In the genomic region with DNA sequence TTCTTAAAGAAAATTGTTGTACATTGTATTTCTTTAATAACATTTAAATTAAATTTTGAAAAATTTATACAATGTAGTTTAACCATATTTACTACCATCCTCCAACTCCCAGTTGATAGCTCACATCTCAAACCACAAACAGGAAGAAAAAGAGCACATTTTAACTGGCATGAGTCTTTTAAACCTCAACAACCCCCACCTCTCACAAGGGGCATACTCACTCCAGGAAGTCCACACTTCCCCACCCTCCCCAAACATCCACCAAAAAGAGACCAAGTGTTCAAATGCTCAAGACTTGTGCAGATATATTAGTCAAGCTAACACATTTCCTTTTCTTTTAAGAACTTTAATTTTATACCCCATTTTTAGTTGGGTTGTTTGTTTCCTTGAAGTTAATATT, we compare ENCODE assay signal across 36 mouse cellular contexts. TPM values are rescaled to one million over a fixed set of nuclear protein-coding genes. Genes with fewer than 3 reads are reported as not detected.
"Had no signal": no experiment of that assay in that cellular context is flagged by ENCODE, and none has a peak within 500 bp of the region (broad histone marks: within the 10 kb centered on the region; RNA-seq: fewer than 3 reads in every experiment).

No protein-coding gene starts in this region.

- ATAC-seq: forebrain, embryonic 13.5 days; forebrain, embryonic 14.5 days; forebrain, embryonic 15.5 days; forebrain, embryonic 16.5 days; forebrain, postnatal 0 days had no signal

- H3K27me3 ChIP-seq: embryonic facial prominence, embryonic 12.5 days; embryonic facial prominence, embryonic 13.5 days; embryonic facial prominence, embryonic 15.5 days; forebrain, embryonic 12.5 days; forebrain, embryonic 13.5 days; forebrain, embryonic 15.5 days had no signal

- H3K9me3 ChIP-seq: embryonic facial prominence, embryonic 10.5 days; embryonic facial prominence, embryonic 12.5 days; embryonic facial prominence, embryonic 13.5 days; embryonic facial prominence, embryonic 15.5 days; forebrain, embryonic 10.5 days; forebrain, embryonic 12.5 days; forebrain, embryonic 13.5 days; forebrain, embryonic 15.5 days had no signal

- H3K27ac ChIP-seq: embryonic facial prominence, embryonic 10.5 days; embryonic facial prominence, embryonic 12.5 days; embryonic facial prominence, embryonic 13.5 days; embryonic facial prominence, embryonic 15.5 days; forebrain, embryonic 10.5 days; forebrain, embryonic 12.5 days; forebrain, embryonic 13.5 days; forebrain, embryonic 15.5 days; gastrocnemius, adult 2 months; heart, adult 2 months had no signal

- H3K9ac ChIP-seq: embryonic facial prominence, embryonic 12.5 days; embryonic facial prominence, embryonic 13.5 days; embryonic facial prominence, embryonic 15.5 days; forebrain, embryonic 12.5 days; forebrain, embryonic 13.5 days; forebrain, embryonic 15.5 days; forebrain, postnatal 0 days had no signal

- DNase-seq: cerebellum, adult 2 months; cerebellum, adult 8-10 months; cerebellum, adult 9-10 months; cerebellum, adult 9-11 months; cerebellum, postnatal 10 days; cerebellum, postnatal 25 days; cerebellum, postnatal 36 days; embryo, embryonic 11 days; forebrain, postnatal 0 days; gastrocnemius, adult 2 months; gastrocnemius, postnatal 10 days; gastrocnemius, postnatal 14 days; gastrocnemius, postnatal 25 days; gastrocnemius, postnatal 36 days; heart, adult 11 months; heart, adult 18-20 months; heart, adult 2 months had no signal

- H3K4me3 ChIP-seq: embryonic facial prominence, embryonic 10.5 days; embryonic facial prominence, embryonic 12.5 days; embryonic facial prominence, embryonic 13.5 days; embryonic facial prominence, embryonic 15.5 days; erythroblast, embryonic 14.5 days; forebrain, embryonic 10.5 days; forebrain, embryonic 12.5 days; forebrain, embryonic 13.5 days; forebrain, embryonic 15.5 days; gastrocnemius, adult 2 months; heart, adult 2 months had no signal

- H3K4me1 ChIP-seq: embryonic facial prominence, embryonic 10.5 days; embryonic facial prominence, embryonic 12.5 days; embryonic facial prominence, embryonic 13.5 days; embryonic facial prominence, embryonic 15.5 days; forebrain, embryonic 10.5 days; forebrain, embryonic 12.5 days; forebrain, embryonic 13.5 days; forebrain, embryonic 15.5 days had no signal

- H3K4me2 ChIP-seq: embryonic facial prominence, embryonic 12.5 days; embryonic facial prominence, embryonic 13.5 days; embryonic facial prominence, embryonic 15.5 days; forebrain, embryonic 12.5 days; forebrain, embryonic 13.5 days; forebrain, embryonic 15.5 days had no signal

- H3K36me3 ChIP-seq: embryonic facial prominence, embryonic 10.5 days; embryonic facial prominence, embryonic 12.5 days; embryonic facial prominence, embryonic 13.5 days; embryonic facial prominence, embryonic 15.5 days; forebrain, embryonic 10.5 days; forebrain, embryonic 12.5 days; forebrain, embryonic 15.5 days had no signal

RNA-seq across cellular contexts. Expression of gene Npsr1, which starts 38.6 kb away (rescaled TPM):
- total RNA-seq: gastrocnemius, adult 18-20 months; gastrocnemius, adult 2 months; gastrocnemius, adult 8-10 months; gastrocnemius, postnatal 10 days; gastrocnemius, postnatal 14 days; gastrocnemius, postnatal 25 days; gastrocnemius, postnatal 36 days; gastrocnemius, postnatal 4 days; granulocyte monocyte progenitor cell, adult 5-6 weeks; heart, adult 18-20 months; heart, adult 2 months; heart, adult 8-10 months had no signal
- polyA plus RNA-seq: embryonic facial prominence, embryonic 10.5 days; embryonic facial prominence, embryonic 11.5 days; embryonic facial prominence, embryonic 12.5 days; embryonic facial prominence, embryonic 13.5 days; embryonic facial prominence, embryonic 14.5 days; embryonic facial prominence, embryonic 15.5 days; erythroblast, embryonic 14.5 days; forebrain, embryonic 10.5 days; forebrain, embryonic 11.5 days; forebrain, embryonic 12.5 days; forebrain, embryonic 13.5 days; forebrain, embryonic 16.5 days; heart, adult 2 months had no signal
